Mouse (Mus musculus) embryonic facial prominence, embryonic 13.5 days (tissue): ENCODE measurements around the gene Lefty2. TPM values are rescaled to one million over a fixed set of nuclear protein-coding genes. Genes with fewer than 3 reads are reported as not detected.
"Not testable (repeated sequence)": the region's sequence is repeated elsewhere in the genome, so short reads cannot be mapped to it uniquely, and the experiment has no call there.

ENCODE experiments used
- ATAC-seq: fragments of 200-750 bp; cut with Nextera tagmentation; 2 replicates; pipeline ENCODE4 v1.8.0; 2017; ENCODE audit warnings: low read depth; ENCODE audit not compliant: insufficient number of reproducible peaks, insufficient read depth, low FRiP score, low TSS enrichment
- H3K27ac ChIP-seq: fragments of 300-500 bp; sonication (generic); 2 replicates; pipeline ENCODE4 v1.5.1; 2015; ENCODE audit warnings: moderate library complexity, mild to moderate bottlenecking, inconsistent platforms
- H3K27me3 ChIP-seq: fragments of 300-500 bp; sonication (generic); 2 replicates; pipeline ENCODE4 v1.6.1; 2015; ENCODE audit warnings: mild to moderate bottlenecking, inconsistent platforms
- H3K36me3 ChIP-seq: fragments of 300-500 bp; sonication (generic); 2 replicates; pipeline ENCODE4 v1.6.1; 2015; ENCODE audit warnings: mild to moderate bottlenecking, inconsistent platforms
- H3K4me1 ChIP-seq: fragments of 300-500 bp; sonication (generic); 2 replicates; pipeline ENCODE4 v1.6.1; 2015; ENCODE audit warnings: inconsistent platforms
- H3K4me2 ChIP-seq: fragments of 300-500 bp; sonication (generic); 2 replicates; pipeline ENCODE4 v1.6.1; 2015; ENCODE audit warnings: moderate library complexity, mild to moderate bottlenecking, inconsistent platforms
- H3K4me3 ChIP-seq: fragments of 300-500 bp; sonication (generic); 2 replicates; pipeline ENCODE4 v1.5.1; 2015; ENCODE audit warnings: mild to moderate bottlenecking, inconsistent platforms
- H3K9ac ChIP-seq: fragments of 300-500 bp; sonication (generic); 2 replicates; pipeline ENCODE4 v1.6.1; 2015; ENCODE audit warnings: mild to moderate bottlenecking, inconsistent platforms
- H3K9me3 ChIP-seq: fragments of 300-500 bp; sonication (generic); 2 replicates; pipeline ENCODE4 v1.6.1; 2016; ENCODE audit warnings: inconsistent platforms
- WGBS: fragments of 180-500 bp; shearing (Covaris S2); methylation state at CpG from one replicate; pipeline ENCODE4 v1.1.7; 2015; ENCODE audit warnings: mixed read lengths; 5-methylcytosine and 5-hydroxymethylcytosine counted together
- polyA plus RNA-seq: library from polyadenylated mRNA; unstranded; fragments of >200 nt; fragmentation: Nextera tagmentation; extraction: Ambion mirVana; gene quantifications from 2 replicates; pipeline ENCODE4 v1.2.1, GENCODE M21; 2015

Gene Lefty2
- polyA plus RNA-seq, 1 experiment from 2014 or later, result 0.11 TPM

DNA sequence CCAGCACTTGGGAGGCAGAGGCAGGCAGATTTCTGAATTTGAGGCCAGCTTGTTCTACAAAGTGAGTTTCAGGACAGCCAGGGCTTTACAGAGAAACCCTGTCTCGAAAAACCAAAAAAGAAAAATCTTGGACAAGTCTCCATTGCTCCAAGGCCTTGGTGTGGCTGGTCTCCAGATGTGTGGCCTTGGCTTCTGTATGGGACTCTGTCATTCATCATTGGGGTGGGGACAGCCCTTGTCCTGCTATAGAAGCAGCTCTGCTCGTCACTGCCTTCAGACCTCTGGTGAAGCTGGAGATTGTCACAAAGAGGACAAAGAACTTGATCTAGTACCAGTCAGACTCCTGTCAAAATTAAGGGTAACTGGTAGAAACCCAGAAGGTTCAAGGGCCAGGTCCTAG lies 18.3 kb upstream of the Lefty2 start:
- no peak overlapping the region for H3K9ac ChIP-seq
- H3K4me1 ChIP-seq, result no peaks in the 10 kb centered on the region
- H3K4me2 ChIP-seq, result no peak overlapping the region
- H3K27me3 ChIP-seq, result no peaks in the 10 kb centered on the region
- WGBS, result 81% methylated on average over 2 of the region's 2 CpGs
- H3K4me3 ChIP-seq, result no peak overlapping the region
- ATAC-seq, result no peak
- no peaks in the 10 kb centered on the region for H3K36me3 ChIP-seq
- no peaks in the 10 kb centered on the region; the same call in 1 of the 2 replicates for H3K9me3 ChIP-seq
- H3K27ac ChIP-seq, result no peak overlapping the region

DNA sequence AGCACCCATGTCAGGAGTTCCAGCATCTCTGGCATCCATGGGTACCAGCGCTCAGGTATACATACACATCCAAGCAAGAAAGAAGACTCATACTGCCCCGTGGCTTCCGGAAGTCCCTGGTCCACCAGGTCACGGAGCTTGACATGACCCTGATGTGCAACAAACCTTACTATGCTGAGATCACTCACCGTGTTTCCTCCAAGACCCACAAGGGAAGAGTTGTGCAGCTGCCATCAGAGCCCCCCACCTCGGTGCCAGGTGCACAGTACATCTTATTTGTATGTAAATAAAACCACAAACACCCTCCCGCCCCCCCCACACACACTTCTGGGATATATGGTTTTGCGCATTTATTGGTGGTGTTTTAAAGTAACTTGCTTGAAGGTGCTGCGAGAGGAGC lies 17.8 kb upstream of the Lefty2 start:
- no peak for ATAC-seq

DNA sequence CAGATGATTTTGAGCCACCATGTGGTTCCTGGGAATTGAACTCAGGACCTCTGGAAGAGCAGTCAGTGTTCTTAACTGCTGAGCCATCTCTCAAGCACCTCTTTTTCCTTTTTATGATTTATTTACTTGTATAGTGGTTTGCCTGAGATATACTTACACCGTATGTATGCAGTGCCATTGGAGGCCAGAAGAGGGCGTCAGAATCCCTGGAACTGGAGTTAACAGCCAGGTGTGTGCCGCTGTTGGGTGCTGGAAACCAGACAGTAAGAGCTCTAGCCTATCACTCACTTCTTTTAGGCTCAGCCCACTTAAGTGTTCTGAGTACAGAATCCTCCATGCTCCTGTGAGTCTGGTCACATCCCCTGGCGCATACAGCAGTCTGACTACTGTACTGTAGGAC lies 15.4 kb upstream of the Lefty2 start:
- H3K4me3 ChIP-seq, result no peak overlapping the region
- 72% methylated on average over 4 of the region's 4 CpGs for WGBS
- H3K27ac ChIP-seq, result no peak overlapping the region
- H3K4me2 ChIP-seq, result no peak overlapping the region
- no peaks in the 10 kb centered on the region; the same call in 1 of the 2 replicates for H3K9me3 ChIP-seq
- no peaks in the 10 kb centered on the region for H3K36me3 ChIP-seq
- no peak for ATAC-seq
- H3K27me3 ChIP-seq, result no peaks in the 10 kb centered on the region
- no peak overlapping the region for H3K9ac ChIP-seq
- no peaks in the 10 kb centered on the region for H3K4me1 ChIP-seq

More for the DNA sequence above, 17.8 kb upstream of the Lefty2 start:
- Histone ChIP-seq H3K27me3 (no peaks in the 10 kb centered on the region), H3K36me3 (no peaks in the 10 kb centered on the region), H3K4me1 (no peaks in the 10 kb centered on the region), H3K4me3 (no peak overlapping the region), H3K27ac (no peak overlapping the region), H3K9ac (no peak overlapping the region), H3K4me2 (no peak overlapping the region), H3K9me3 (no peaks in the 10 kb centered on the region; the same call in 1 of the 2 replicates)
- WGBS, result 85% methylated on average over 9 of the region's 9 CpGs

DNA sequence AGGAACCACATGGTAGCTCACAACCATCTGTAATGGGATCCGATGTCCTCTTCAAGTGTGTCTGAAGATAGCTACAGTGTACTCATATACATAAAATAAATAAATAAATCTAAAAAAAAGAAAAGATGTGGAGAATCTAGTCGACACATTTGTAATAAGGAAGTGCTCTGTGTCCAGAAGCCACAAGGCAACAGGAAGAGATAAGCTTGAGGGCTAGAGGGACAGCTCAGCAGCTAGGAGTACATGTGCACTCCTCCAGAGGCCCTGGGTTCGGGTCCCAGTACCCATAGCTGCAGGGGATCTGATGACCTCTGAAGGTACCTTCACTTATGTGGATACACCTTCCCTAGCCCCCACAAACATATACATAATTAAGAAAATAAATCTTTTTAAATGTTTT lies 11.1 kb upstream of the Lefty2 start:
- WGBS, result 84% methylated on average over 3 of the region's 3 CpGs
- no peaks in the 10 kb centered on the region for H3K36me3 ChIP-seq
- H3K27me3 ChIP-seq, result peaks cover 5% of the 10 kb centered on the region; the same call in 1 of the 2 replicates
- 0 out of 2 replicates have a peak, but pooled peaks cover 3% of the 10 kb centered on the region for H3K4me1 ChIP-seq
- H3K9me3 ChIP-seq, result no peaks in the 10 kb centered on the region; the same call in 1 of the 2 replicates
- no peak overlapping the region for H3K9ac ChIP-seq
- ATAC-seq, result no peak
- no peak overlapping the region for H3K4me2 ChIP-seq
- H3K4me3 ChIP-seq, result no peak overlapping the region
- no peak overlapping the region for H3K27ac ChIP-seq

DNA sequence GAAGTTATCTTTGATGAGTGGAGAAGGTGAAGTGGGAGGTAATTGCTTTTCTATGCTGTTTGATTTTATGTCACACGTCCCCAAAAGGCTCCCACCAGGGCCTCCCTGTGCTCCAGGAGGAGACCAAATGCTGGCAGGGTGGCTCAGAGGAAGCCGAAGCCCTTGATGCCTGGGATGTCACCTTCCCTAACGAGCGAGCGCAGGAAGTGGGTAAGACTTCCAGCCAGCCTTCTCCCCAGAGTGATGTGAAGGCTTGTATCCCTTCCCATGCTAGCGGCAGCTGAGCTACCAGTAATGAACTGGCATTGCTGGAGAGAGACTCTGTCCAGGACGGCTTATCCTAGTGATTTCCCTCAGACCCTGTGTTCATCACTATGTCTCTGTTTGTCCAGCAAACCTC lies 9.2 kb upstream of the Lefty2 start:
- no peak for ATAC-seq
- Histone ChIP-seq H3K9ac (no peak overlapping the region), H3K27me3 (peaks cover 9% of the 10 kb centered on the region; the same call in 1 of the 2 replicates), H3K4me1 (peaks cover 13% of the 10 kb centered on the region), H3K4me2 (no peak overlapping the region), H3K9me3 (no peaks in the 10 kb centered on the region), H3K27ac (no peak overlapping the region), H3K36me3 (no peaks in the 10 kb centered on the region), H3K4me3 (no peak overlapping the region)
- 45% methylated on average over 7 of the region's 7 CpGs for WGBS

DNA sequence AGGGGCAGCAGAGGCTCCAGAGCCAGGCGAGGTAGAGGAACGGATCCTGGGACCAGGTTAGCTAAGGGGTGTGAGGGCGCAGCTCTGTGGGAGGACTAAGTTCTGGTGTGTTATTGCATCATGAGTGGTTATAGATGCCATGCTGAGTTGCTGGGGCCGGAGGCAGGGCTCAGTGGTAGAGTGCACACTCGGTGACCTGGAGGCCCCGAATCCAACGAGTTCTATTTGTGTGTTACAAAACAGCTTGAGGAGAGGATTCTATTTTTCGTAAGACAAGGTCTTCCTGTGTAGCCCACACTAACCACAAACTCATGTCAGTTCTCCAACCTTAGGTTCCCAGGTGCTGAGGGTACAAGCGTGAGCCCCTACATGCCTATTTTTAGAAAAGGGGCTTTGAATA lies 8.4 kb upstream of the Lefty2 start:
- Histone ChIP-seq H3K9ac (no peak overlapping the region), H3K4me3 (no peak overlapping the region), H3K36me3 (no peaks in the 10 kb centered on the region), H3K4me2 (no peak overlapping the region), H3K27ac (no peak overlapping the region), H3K9me3 (no peaks in the 10 kb centered on the region), H3K4me1 (peaks cover 19% of the 10 kb centered on the region), H3K27me3 (peaks cover 9% of the 10 kb centered on the region; the same call in 1 of the 2 replicates)
- 83% methylated on average over 9 of the region's 9 CpGs for WGBS
- no peak for ATAC-seq

DNA sequence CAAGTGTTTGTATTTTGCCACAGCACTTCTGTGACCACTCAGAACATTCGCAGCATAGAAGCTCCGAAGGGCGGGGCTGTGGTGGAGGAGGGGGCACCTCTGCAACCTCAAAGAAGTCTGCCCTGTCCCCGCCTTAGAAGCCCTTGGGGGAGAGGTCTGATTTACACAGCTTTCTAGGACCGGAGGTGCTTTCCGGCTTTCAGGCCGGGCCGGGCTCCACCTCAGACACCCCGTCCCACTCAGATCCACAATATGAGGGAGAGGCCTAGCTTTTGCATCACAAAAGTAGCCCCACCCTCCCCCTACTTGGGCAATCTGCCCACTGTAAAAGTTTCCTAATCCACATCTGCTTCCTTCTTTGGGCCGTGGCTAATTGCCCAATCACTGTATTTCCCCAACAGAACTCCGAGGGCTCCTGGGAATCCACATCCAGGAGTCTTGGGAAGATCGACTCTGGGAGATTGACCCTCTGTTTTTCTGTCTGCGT lies 4.3 kb upstream of the Lefty2 start:
- WGBS, result 2% methylated on average over 13 of the region's 13 CpGs
- Histone ChIP-seq H3K9me3 (no peaks in the 10 kb centered on the region), H3K4me3 (peak overlapping the region; percentile 17; the same call in 1 of the 2 replicates), H3K27ac (peak overlapping the region; percentile 57), H3K27me3 (peaks cover 25% of the 10 kb centered on the region), H3K36me3 (no peaks in the 10 kb centered on the region), H3K4me1 (peaks cover 19% of the 10 kb centered on the region), H3K4me2 (peak overlapping the region; percentile 54), H3K9ac (peak overlapping the region; percentile 40)
- ATAC-seq, result peak; percentile 70; the same call in 1 of the 2 replicates

DNA sequence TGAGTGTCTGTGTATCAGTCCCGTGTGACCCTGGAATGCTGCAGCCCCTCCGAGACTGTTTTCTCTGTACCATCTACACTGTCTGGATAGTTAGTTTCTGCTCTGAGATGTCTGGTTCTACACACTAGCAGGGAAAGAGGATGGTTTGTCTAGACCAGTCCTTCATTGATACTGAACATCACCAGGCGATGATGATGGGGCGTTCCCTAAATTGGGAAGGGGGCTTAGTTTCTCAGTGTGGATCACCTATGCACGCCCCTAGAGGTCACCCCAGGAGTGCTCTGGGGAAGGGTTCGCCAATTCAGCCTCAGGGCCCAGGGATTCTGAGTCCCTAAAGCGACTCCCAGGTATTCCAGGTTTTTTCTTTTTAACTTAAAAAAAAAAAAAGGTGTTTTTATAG lies 3.7 kb upstream of the Lefty2 start:
- Histone ChIP-seq H3K4me2 (peak overlapping the region; percentile 54), H3K27ac (peak overlapping the region; percentile 57; the same call in 1 of the 2 replicates), H3K27me3 (peaks cover 26% of the 10 kb centered on the region), H3K4me1 (peaks cover 17% of the 10 kb centered on the region), H3K9me3 (no peaks in the 10 kb centered on the region), H3K9ac (peak overlapping the region; percentile 40; the same call in 1 of the 2 replicates), H3K36me3 (no peaks in the 10 kb centered on the region), H3K4me3 (no peak overlapping the region)
- WGBS, result 31% methylated on average over 7 of the region's 7 CpGs
- ATAC-seq, result no peak

DNA sequence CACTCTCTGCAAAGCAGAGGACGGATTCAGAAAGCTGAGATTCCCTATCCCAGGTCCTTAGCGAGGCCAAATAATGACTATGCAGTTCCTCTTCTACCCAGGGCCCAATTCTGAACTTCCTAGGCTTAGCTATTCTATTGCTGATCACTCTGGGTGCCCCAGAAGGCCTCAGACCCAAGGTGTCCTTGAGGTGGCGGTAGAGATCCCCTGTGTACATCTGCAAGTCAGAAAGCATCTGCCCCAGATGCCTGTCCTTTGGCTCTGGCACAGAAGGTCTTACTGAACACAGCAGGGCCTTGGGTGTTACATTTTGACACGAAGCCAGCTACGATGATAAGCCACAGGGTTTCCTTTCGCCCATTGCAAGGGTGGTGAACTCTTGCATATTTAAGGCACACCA lies 3.1 kb upstream of the Lefty2 start:
- WGBS, result 43% methylated on average over 6 of the region's 6 CpGs
- Histone ChIP-seq H3K9ac (no peak overlapping the region), H3K9me3 (no peaks in the 10 kb centered on the region), H3K4me3 (no peak overlapping the region), H3K27me3 (peaks cover 33% of the 10 kb centered on the region), H3K27ac (no peak overlapping the region), H3K4me2 (no peak overlapping the region), H3K36me3 (no peaks in the 10 kb centered on the region), H3K4me1 (peaks cover 23% of the 10 kb centered on the region)
- no peak for ATAC-seq

DNA sequence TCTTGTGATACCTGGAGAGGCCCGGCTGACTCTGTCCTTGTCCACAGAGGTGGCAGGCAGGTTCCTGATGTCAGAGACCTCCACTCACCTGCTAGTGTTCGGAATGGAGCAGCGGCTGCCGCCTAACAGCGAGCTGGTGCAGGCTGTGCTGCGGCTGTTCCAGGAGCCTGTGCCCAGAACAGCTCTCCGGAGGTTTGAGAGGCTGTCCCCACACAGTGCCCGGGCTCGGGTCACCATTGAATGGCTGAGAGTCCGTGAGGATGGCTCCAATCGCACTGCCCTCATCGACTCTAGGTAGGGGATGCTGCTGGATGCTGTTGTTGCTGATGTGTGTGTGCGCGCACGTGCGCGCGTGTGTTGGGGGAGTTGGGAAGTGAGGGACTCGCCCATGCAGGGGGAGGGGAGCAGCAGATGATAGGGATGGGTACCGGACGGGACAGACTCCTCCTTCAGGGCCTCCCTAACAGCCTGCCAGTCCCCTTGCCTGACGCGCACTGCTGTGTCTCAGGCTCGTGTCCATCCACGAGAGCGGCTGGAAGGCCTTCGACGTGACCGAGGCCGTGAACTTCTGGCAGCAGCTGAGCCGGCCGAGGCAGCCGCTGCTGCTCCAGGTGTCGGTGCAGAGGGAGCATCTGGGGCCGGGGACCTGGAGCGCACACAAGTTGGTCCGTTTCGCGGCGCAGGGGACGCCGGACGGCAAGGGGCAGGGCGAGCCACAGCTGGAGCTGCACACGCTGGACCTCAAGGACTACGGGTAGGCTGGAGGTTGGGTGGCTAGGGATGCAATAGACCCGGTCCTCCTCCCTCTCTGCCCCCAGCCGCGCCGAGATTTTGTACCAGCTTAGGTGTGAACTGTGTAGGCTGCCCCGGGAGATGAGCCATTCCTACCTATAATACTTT lies 1.4 kb downstream of the Lefty2 start:
- 8% methylated on average over 49 of the region's 51 CpGs for WGBS
- Histone ChIP-seq H3K27me3 (peaks cover 40% of the 10 kb centered on the region), H3K4me2 (peak overlapping the region; percentile 54), H3K9ac (peak overlapping the region; percentile 36; the same call in 1 of the 2 replicates), H3K4me3 (peak overlapping the region; percentile 27)
- H3K27ac ChIP-seq, H3K4me1 ChIP-seq, H3K36me3 ChIP-seq, H3K9me3 ChIP-seq: not testable (repeated sequence)
- peak; percentile 60; the same call in 1 of the 2 replicates for ATAC-seq

DNA sequence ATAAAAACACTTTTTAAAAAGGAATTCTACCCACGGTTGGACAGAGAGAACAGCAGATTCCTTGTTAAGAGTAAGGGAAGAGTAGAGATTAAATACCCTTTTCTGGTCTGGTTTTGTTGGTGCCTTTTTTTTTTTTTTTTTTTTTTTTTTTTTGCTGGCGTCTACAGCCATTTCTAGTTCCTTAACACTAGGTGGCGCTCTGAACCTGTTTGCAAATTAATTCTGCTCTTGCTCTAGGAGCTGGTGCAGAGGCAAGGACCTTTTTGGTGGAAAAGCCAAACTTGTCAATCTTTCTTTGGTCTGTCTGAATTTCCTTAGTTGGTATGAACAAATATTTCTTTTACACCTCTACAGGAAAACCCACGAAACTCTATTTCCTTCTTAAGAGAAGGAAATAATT lies 8.2 kb downstream of the Lefty2 start:
- 2% methylated on average over 4 of the region's 4 CpGs for WGBS
- ATAC-seq, result no peak
- Histone ChIP-seq H3K9ac (no peak overlapping the region), H3K27me3 (0 out of 2 replicates have a peak, but pooled peaks cover 3% of the 10 kb centered on the region), H3K27ac (no peak overlapping the region), H3K4me3 (no peak overlapping the region), H3K36me3 (peaks cover 5% of the 10 kb centered on the region), H3K4me2 (no peak overlapping the region), H3K9me3 (no peaks in the 10 kb centered on the region), H3K4me1 (peaks cover 15% of the 10 kb centered on the region)

DNA sequence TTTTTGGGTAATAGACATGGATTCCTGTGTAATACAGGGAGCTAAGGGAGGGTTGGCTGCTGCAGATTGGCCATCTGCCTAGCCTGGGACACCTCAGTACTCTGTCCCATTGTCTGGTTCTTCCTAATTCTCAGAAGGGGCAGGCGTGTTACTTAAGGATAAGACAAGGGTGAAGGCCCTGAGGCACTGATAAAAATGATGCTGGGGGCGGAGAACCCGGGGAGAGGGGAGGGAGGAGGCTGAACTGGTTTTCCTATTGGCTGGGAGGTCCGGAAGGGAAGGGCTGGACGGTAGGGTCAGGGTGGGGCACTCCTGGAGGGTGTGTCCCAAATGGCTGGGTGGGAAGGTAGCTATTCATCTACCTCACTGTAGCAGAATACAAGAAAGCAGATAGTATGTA lies 10.0 kb downstream of the Lefty2 start:
- H3K9me3 ChIP-seq, result no peaks in the 10 kb centered on the region
- no peak overlapping the region for H3K4me3 ChIP-seq
- 26% methylated on average over 5 of the region's 5 CpGs for WGBS
- H3K9ac ChIP-seq, result no peak overlapping the region
- 0 out of 2 replicates have a peak, but pooled peaks cover 3% of the 10 kb centered on the region for H3K27me3 ChIP-seq
- no peak for ATAC-seq
- H3K36me3 ChIP-seq, result peaks cover 23% of the 10 kb centered on the region
- no peak overlapping the region for H3K27ac ChIP-seq
- H3K4me2 ChIP-seq, result no peak overlapping the region
- peaks cover 20% of the 10 kb centered on the region for H3K4me1 ChIP-seq
